Mouse (Mus musculus) midbrain, embryonic 16.5 days (tissue): ENCODE results near the gene Sppl3. TPM values are rescaled to one million over a fixed set of nuclear protein-coding genes. Genes with fewer than 3 reads are reported as not detected.

Source experiments
- ATAC-seq: fragments of 200-750 bp; cut with Nextera tagmentation; 2 replicates; pipeline ENCODE4 v1.8.0; 2017; ENCODE audit warnings: moderate TSS enrichment
- H3K27ac ChIP-seq: fragments of 300-500 bp; sonication (generic); 2 replicates; pipeline ENCODE4 v1.5.1; 2014; ENCODE audit warnings: mild to moderate bottlenecking, low read length, mixed read lengths
- H3K27me3 ChIP-seq: fragments of 300-500 bp; sonication (generic); 2 replicates; pipeline ENCODE4 v1.6.1; 2014; ENCODE audit warnings: low read depth, low read length, mixed read lengths; ENCODE audit not compliant: control insufficient read depth, insufficient read depth
- H3K36me3 ChIP-seq: fragments of 300-500 bp; sonication (generic); 2 replicates; pipeline ENCODE4 v1.6.1; 2014; ENCODE audit warnings: mild to moderate bottlenecking, low read length, moderate library complexity, mixed read lengths; ENCODE audit not compliant: control insufficient read depth, insufficient read depth
- H3K4me1 ChIP-seq: fragments of 300-500 bp; sonication (generic); 2 replicates; pipeline ENCODE4 v1.6.1; 2014; ENCODE audit warnings: mild to moderate bottlenecking, low read length, mixed read lengths; ENCODE audit not compliant: control insufficient read depth, insufficient read depth
- H3K4me2 ChIP-seq: fragments of 300-500 bp; sonication (generic); 2 replicates; pipeline ENCODE4 v1.6.1; 2014; ENCODE audit warnings: mild to moderate bottlenecking, low read length, mixed read lengths
- H3K4me3 ChIP-seq: fragments of 300-500 bp; sonication (generic); 2 replicates; pipeline ENCODE4 v1.5.1; 2014; ENCODE audit warnings: low read depth, mild to moderate bottlenecking, low read length, moderate library complexity, mixed read lengths
- H3K9ac ChIP-seq: fragments of 300-500 bp; sonication (generic); 2 replicates; pipeline ENCODE4 v1.6.1; 2014; ENCODE audit warnings: low read depth, low read length, mixed read lengths
- H3K9me3 ChIP-seq: fragments of 300-500 bp; sonication (generic); replicated peaks from 2 replicates; pipeline ENCODE4 v1.6.1; 2014; ENCODE audit warnings: mild to moderate bottlenecking, low read length, mixed read lengths; ENCODE audit not compliant: control insufficient read depth, poor library complexity, severe bottlenecking
- WGBS: fragments of 180-500 bp; shearing (Covaris S2); extraction: QIAGEN DNeasy Blood & Tissue Kit; methylation state at CpG from one replicate; pipeline ENCODE4 v1.1.7; 2014; 5-methylcytosine and 5-hydroxymethylcytosine counted together
- polyA plus RNA-seq: library from polyadenylated mRNA; unstranded; fragments of >200 nt; fragmentation: Nextera tagmentation; extraction: Ambion mirVana; gene quantifications from 2 replicates; pipeline ENCODE4 v1.2.1, GENCODE M21; 2015

Gene Sppl3
- 18.2 and 18.4 TPM in 2 replicates for polyA plus RNA-seq

- H3K36me3 ChIP-seq: no peaks in the 10 kb centered on the region
- peak within 1 kb of the TSS; percentile 97 for H3K27ac ChIP-seq
- peak within 1 kb of the TSS; percentile 100 for H3K4me3 ChIP-seq
- WGBS: under 1% methylated on average over 58 of the region's 65 CpGs
- H3K4me2 ChIP-seq: peak within 1 kb of the TSS; percentile 89
- no peaks in the 10 kb centered on the region for H3K9me3 ChIP-seq
- H3K4me1 ChIP-seq: peaks cover 26% of the 10 kb centered on the region
- peak; percentile 93 for ATAC-seq
- H3K9ac ChIP-seq: peak within 1 kb of the TSS; percentile 99
- H3K27me3 ChIP-seq: no peaks in the 10 kb centered on the region
These were observed at the start of gene Sppl3 for GRCm38 (mm10) chr5:115010577-115011216. TSS of gene Sppl3 (plus strand) at chr5:115011137.

- WGBS: 40% methylated on average over 4 of the region's 4 CpGs
- H3K4me1 ChIP-seq: no peaks in the 10 kb centered on the region
- H3K4me3 ChIP-seq: no peak overlapping the region
- ATAC-seq: no peak
- no peaks in the 10 kb centered on the region for H3K27me3 ChIP-seq
- H3K36me3 ChIP-seq: no peaks in the 10 kb centered on the region
- H3K4me2 ChIP-seq: no peak overlapping the region
- H3K27ac ChIP-seq: no peak overlapping the region
- H3K9ac ChIP-seq: no peak overlapping the region
- no peaks in the 10 kb centered on the region for H3K9me3 ChIP-seq
These were observed 49.2 kb upstream of the Sppl3 start for GRCm38 (mm10) chr5:114961590-114962360.

- Histone ChIP-seq H3K9ac (no peak overlapping the region), H3K36me3 (no peaks in the 10 kb centered on the region), H3K4me2 (no peak overlapping the region), H3K27me3 (no peaks in the 10 kb centered on the region), H3K27ac (no peak overlapping the region), H3K4me3 (no peak overlapping the region), H3K9me3 (no peaks in the 10 kb centered on the region), H3K4me1 (no peaks in the 10 kb centered on the region)
- no peak for ATAC-seq
- WGBS: 78% methylated on average over 7 of the region's 7 CpGs
These were observed 46.5 kb upstream of the Sppl3 start for GRCm38 (mm10) chr5:114964315-114964966.

GRCm38 (mm10) chr5:114964967-114965898 lies 45.7 kb upstream of the Sppl3 start:
- H3K9me3 ChIP-seq: no peaks in the 10 kb centered on the region
- ATAC-seq: no peak
- no peak overlapping the region for H3K4me2 ChIP-seq

GRCm38 (mm10) chr5:114967523-114968268 lies 43.2 kb upstream of the Sppl3 start:
- no peaks in the 10 kb centered on the region for H3K9me3 ChIP-seq
- no peak overlapping the region for H3K9ac ChIP-seq
- H3K4me1 ChIP-seq: no peaks in the 10 kb centered on the region
- ATAC-seq: no peak
- no peak overlapping the region for H3K27ac ChIP-seq
- H3K27me3 ChIP-seq: no peaks in the 10 kb centered on the region
- H3K4me2 ChIP-seq: no peak overlapping the region
- H3K4me3 ChIP-seq: no peak overlapping the region
- no peaks in the 10 kb centered on the region for H3K36me3 ChIP-seq
- WGBS: 44% methylated on average over 14 of the region's 14 CpGs

More at GRCm38 (mm10) chr5:114964967-114965898, 45.7 kb upstream of the Sppl3 start:
- no peaks in the 10 kb centered on the region for H3K27me3 ChIP-seq
- no peak overlapping the region for H3K4me3 ChIP-seq
- H3K36me3 ChIP-seq: no peaks in the 10 kb centered on the region
- 72% methylated on average over 17 of the region's 17 CpGs for WGBS
- no peaks in the 10 kb centered on the region for H3K4me1 ChIP-seq
- H3K27ac ChIP-seq: no peak overlapping the region
- H3K9ac ChIP-seq: no peak overlapping the region

GRCm38 (mm10) chr5:114968651-114969050 lies 42.3 kb upstream of the Sppl3 start:
- H3K27me3 ChIP-seq: no peaks in the 10 kb centered on the region
- no peak overlapping the region for H3K4me2 ChIP-seq
- no peaks in the 10 kb centered on the region for H3K9me3 ChIP-seq
- WGBS: 13% methylated on average over 7 of the region's 7 CpGs
- no peak for ATAC-seq
- H3K4me3 ChIP-seq: no peak overlapping the region
- no peak overlapping the region for H3K27ac ChIP-seq
- H3K4me1 ChIP-seq: no peaks in the 10 kb centered on the region
- no peaks in the 10 kb centered on the region for H3K36me3 ChIP-seq
- no peak overlapping the region for H3K9ac ChIP-seq

- Histone ChIP-seq H3K9ac (no peak overlapping the region), H3K27ac (no peak overlapping the region), H3K4me3 (no peak overlapping the region), H3K9me3 (no peaks in the 10 kb centered on the region), H3K4me1 (no peaks in the 10 kb centered on the region), H3K27me3 (no peaks in the 10 kb centered on the region), H3K4me2 (no peak overlapping the region), H3K36me3 (no peaks in the 10 kb centered on the region)
- no peak for ATAC-seq
- WGBS: 13% methylated on average over 4 of the region's 4 CpGs
These were observed 41.9 kb upstream of the Sppl3 start for GRCm38 (mm10) chr5:114969064-114969463.

GRCm38 (mm10) chr5:114969609-114970215 lies 41.2 kb upstream of the Sppl3 start:
- Histone ChIP-seq H3K27me3 (no peaks in the 10 kb centered on the region), H3K4me2 (no peak overlapping the region), H3K9ac (no peak overlapping the region), H3K9me3 (no peaks in the 10 kb centered on the region), H3K4me3 (no peak overlapping the region), H3K4me1 (no peaks in the 10 kb centered on the region), H3K36me3 (no peaks in the 10 kb centered on the region), H3K27ac (no peak overlapping the region)
- WGBS: 68% methylated on average over 13 of the region's 13 CpGs
- ATAC-seq: no peak
